Mouse (Mus musculus): ENCODE data around the gene Cldn10. TPM values are rescaled to one million over a fixed set of nuclear protein-coding genes. Genes with fewer than 3 reads are reported as not detected.

Gene Cldn10
- polyA plus RNA-seq, 1 experiment from 2014 or later: 3.8 TPM

GRCm38 (mm10) chr14:118869712-118870111 is 82.0 kb downstream of the Cldn10 start:
- H3K4me2 ChIP-seq: no peak overlapping the region
- H3K27ac ChIP-seq: no peak overlapping the region
- 84% methylated on average over 6 of the region's 6 CpGs for WGBS
- no peaks in the 10 kb centered on the region for H3K9me3 ChIP-seq
- no peak for ATAC-seq (ENCODE audit: insufficient number of reproducible peaks, insufficient read depth, low FRiP score, low TSS enrichment, low read depth)
- no peak overlapping the region for H3K9ac ChIP-seq
- H3K27me3 ChIP-seq: no peaks in the 10 kb centered on the region
- H3K4me1 ChIP-seq: peaks cover 25% of the 10 kb centered on the region
- H3K36me3 ChIP-seq: peaks cover 19% of the 10 kb centered on the region
- H3K4me3 ChIP-seq: no peak overlapping the region

GRCm38 (mm10) chr14:118874126-118874525 is 86.4 kb downstream of the Cldn10 start:
- 91% methylated on average over 4 of the region's 4 CpGs for WGBS
- Histone ChIP-seq H3K27ac (no peak overlapping the region), H3K9ac (no peak overlapping the region), H3K9me3 (no peaks in the 10 kb centered on the region), H3K27me3 (no peaks in the 10 kb centered on the region), H3K36me3 (peaks cover 50% of the 10 kb centered on the region), H3K4me1 (no peaks in the 10 kb centered on the region; the same call in 1 of the 2 replicates), H3K4me2 (no peak overlapping the region), H3K4me3 (no peak overlapping the region)
- no peak for ATAC-seq (ENCODE audit: insufficient number of reproducible peaks, insufficient read depth, low FRiP score, low TSS enrichment, low read depth)

DNA sequence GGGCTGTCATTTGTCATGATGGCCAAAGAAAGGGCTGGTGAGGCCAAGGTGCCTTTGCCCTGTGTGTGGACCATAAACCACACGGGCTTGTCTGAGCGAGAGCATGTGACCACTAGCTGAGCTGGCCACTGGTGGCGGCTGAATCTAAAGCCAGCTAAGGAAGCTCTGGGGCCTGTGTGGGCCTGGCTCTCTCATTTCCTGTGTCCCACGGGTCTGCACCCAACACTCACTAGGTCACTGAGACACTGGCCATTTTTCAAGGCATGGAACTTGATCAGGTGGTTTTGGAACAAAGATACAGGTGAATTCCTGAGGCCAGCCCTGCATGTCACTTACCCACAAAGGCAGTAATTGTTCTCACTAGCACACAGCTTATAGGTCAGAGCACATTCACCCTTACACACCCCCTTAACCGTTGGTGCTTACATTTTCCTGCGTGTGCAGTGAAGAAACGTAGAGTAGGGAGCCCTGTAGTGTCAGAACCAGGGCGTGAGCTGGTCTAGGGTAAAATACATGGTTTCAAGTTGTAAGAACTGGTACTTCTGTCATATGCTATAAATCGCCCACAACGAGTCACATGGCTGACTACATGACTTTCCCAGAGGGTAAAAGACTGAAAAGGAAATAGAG is 87.2 kb downstream of the Cldn10 start:
- H3K4me1 ChIP-seq: no peaks in the 10 kb centered on the region
- H3K4me2 ChIP-seq: no peak overlapping the region
- no peaks in the 10 kb centered on the region for H3K9me3 ChIP-seq
- H3K36me3 ChIP-seq: peaks cover 58% of the 10 kb centered on the region
- 70% methylated on average over 10 of the region's 10 CpGs for WGBS
- ATAC-seq (ENCODE audit: insufficient number of reproducible peaks, insufficient read depth, low FRiP score, low TSS enrichment, low read depth): no peak
- no peaks in the 10 kb centered on the region for H3K27me3 ChIP-seq
- no peak overlapping the region for H3K4me3 ChIP-seq
- H3K27ac ChIP-seq: no peak overlapping the region
- H3K9ac ChIP-seq: no peak overlapping the region

GRCm38 (mm10) chr14:118878346-118878910 is 90.7 kb downstream of the Cldn10 start:
- Histone ChIP-seq H3K4me2 (no peak overlapping the region), H3K27ac (no peak overlapping the region), H3K9me3 (no peaks in the 10 kb centered on the region), H3K27me3 (no peaks in the 10 kb centered on the region), H3K9ac (no peak overlapping the region), H3K36me3 (peaks cover 73% of the 10 kb centered on the region), H3K4me3 (no peak overlapping the region), H3K4me1 (no peaks in the 10 kb centered on the region)
- no peak for ATAC-seq (ENCODE audit: insufficient number of reproducible peaks, insufficient read depth, low FRiP score, low TSS enrichment, low read depth)
- 79% methylated on average over 11 of the region's 11 CpGs for WGBS

GRCm38 (mm10) chr14:118880696-118881095 is 93.0 kb downstream of the Cldn10 start:
- no peaks in the 10 kb centered on the region for H3K9me3 ChIP-seq
- 75% methylated on average over 10 of the region's 10 CpGs for WGBS
- no peak for ATAC-seq (ENCODE audit: insufficient number of reproducible peaks, insufficient read depth, low FRiP score, low TSS enrichment, low read depth)
- no peaks in the 10 kb centered on the region for H3K4me1 ChIP-seq
- peaks cover 78% of the 10 kb centered on the region for H3K36me3 ChIP-seq
- H3K4me3 ChIP-seq: no peak overlapping the region
- H3K4me2 ChIP-seq: no peak overlapping the region
- no peak overlapping the region for H3K9ac ChIP-seq
- H3K27ac ChIP-seq: no peak overlapping the region
- no peaks in the 10 kb centered on the region for H3K27me3 ChIP-seq

GRCm38 (mm10) chr14:118883344-118884249 is 95.9 kb downstream of the Cldn10 start:
- H3K9me3 ChIP-seq: no peaks in the 10 kb centered on the region
- H3K4me1 ChIP-seq: no peaks in the 10 kb centered on the region
- no peak overlapping the region for H3K4me3 ChIP-seq
- no peak overlapping the region for H3K4me2 ChIP-seq
- no peak overlapping the region for H3K27ac ChIP-seq
- 79% methylated on average over 18 of the region's 18 CpGs for WGBS
- no peaks in the 10 kb centered on the region for H3K27me3 ChIP-seq
- H3K36me3 ChIP-seq: peaks cover 86% of the 10 kb centered on the region
- no peak for ATAC-seq (ENCODE audit: insufficient number of reproducible peaks, insufficient read depth, low FRiP score, low TSS enrichment, low read depth)
- H3K9ac ChIP-seq: no peak overlapping the region

DNA sequence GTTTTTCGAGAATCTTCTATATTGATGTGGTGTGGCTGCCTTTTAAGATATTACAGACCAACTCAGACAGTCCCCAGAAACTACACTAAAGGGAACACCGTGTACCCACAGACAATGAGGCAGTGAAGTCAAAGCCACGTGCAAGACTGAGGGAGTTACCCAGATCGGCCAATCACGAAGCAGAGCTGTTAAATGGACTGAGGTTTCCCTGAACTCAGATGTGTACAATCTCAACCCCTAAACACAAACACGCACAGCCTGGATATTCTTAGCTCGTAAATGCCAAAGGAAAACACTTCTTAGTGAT is 96.5 kb downstream of the Cldn10 start:
- Histone ChIP-seq H3K9ac (no peak overlapping the region), H3K36me3 (peaks cover 86% of the 10 kb centered on the region)

GRCm38 (mm10) chr14:118890101-118890500 is 102.4 kb downstream of the Cldn10 start:
- 92% methylated on average over 4 of the region's 4 CpGs for WGBS
- H3K4me2 ChIP-seq: no peak overlapping the region
- no peak overlapping the region for H3K27ac ChIP-seq
- H3K9ac ChIP-seq: no peak overlapping the region
- peaks cover 86% of the 10 kb centered on the region for H3K36me3 ChIP-seq
- H3K9me3 ChIP-seq: no peaks in the 10 kb centered on the region
- no peak for ATAC-seq (ENCODE audit: insufficient number of reproducible peaks, insufficient read depth, low FRiP score, low TSS enrichment, low read depth)
- no peaks in the 10 kb centered on the region for H3K4me1 ChIP-seq
- no peak overlapping the region for H3K4me3 ChIP-seq
- H3K27me3 ChIP-seq: no peaks in the 10 kb centered on the region

More for the DNA sequence above, 96.5 kb downstream of the Cldn10 start:
- Histone ChIP-seq H3K4me3 (no peak overlapping the region), H3K9me3 (no peaks in the 10 kb centered on the region), H3K27me3 (no peaks in the 10 kb centered on the region), H3K4me2 (no peak overlapping the region), H3K27ac (no peak overlapping the region), H3K4me1 (no peaks in the 10 kb centered on the region)
- ATAC-seq (ENCODE audit: insufficient number of reproducible peaks, insufficient read depth, low FRiP score, low TSS enrichment, low read depth): no peak
- 73% methylated on average over 7 of the region's 7 CpGs for WGBS

DNA sequence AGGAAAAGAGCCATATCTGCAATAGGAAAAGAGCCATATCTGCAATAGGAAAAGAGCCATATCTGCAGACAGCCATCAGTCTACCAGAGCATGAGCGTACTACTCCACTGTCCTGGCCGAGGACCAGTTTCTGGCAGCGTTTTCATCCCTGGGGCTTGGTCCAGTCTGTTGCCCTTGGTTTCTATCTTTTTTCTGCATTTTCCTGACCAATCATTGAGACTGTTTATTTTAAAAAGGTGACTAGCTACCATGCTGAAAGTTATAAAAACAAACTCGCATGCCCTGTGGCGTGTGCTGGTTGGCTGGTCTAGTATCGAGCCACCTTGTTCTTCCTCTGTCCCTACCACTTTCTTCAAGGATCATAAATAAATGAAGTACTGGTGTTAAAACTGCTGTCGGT is 107.5 kb downstream of the Cldn10 start:
- H3K9ac ChIP-seq: no peak overlapping the region
- H3K4me2 ChIP-seq: no peak overlapping the region
- 91% methylated on average over 7 of the region's 7 CpGs for WGBS
- no peak for ATAC-seq (ENCODE audit: insufficient number of reproducible peaks, insufficient read depth, low FRiP score, low TSS enrichment, low read depth)
- no peaks in the 10 kb centered on the region for H3K4me1 ChIP-seq
- no peaks in the 10 kb centered on the region for H3K27me3 ChIP-seq
- peaks cover 83% of the 10 kb centered on the region for H3K36me3 ChIP-seq
- no peaks in the 10 kb centered on the region for H3K9me3 ChIP-seq
- no peak overlapping the region for H3K4me3 ChIP-seq
- H3K27ac ChIP-seq: no peak overlapping the region

GRCm38 (mm10) chr14:118895655-118896054 is 107.9 kb downstream of the Cldn10 start:
- ATAC-seq (ENCODE audit: insufficient number of reproducible peaks, insufficient read depth, low FRiP score, low TSS enrichment, low read depth): no peak
- Histone ChIP-seq H3K9me3 (no peaks in the 10 kb centered on the region), H3K9ac (no peak overlapping the region), H3K27ac (no peak overlapping the region), H3K4me1 (no peaks in the 10 kb centered on the region), H3K36me3 (peaks cover 87% of the 10 kb centered on the region), H3K27me3 (no peaks in the 10 kb centered on the region), H3K4me3 (no peak overlapping the region), H3K4me2 (no peak overlapping the region)
- WGBS: 93% methylated on average over 10 of the region's 10 CpGs

- H3K4me2 ChIP-seq: no peak overlapping the region
- H3K27me3 ChIP-seq: no peaks in the 10 kb centered on the region
- H3K9ac ChIP-seq: no peak overlapping the region
- H3K27ac ChIP-seq: no peak overlapping the region
- no peak for ATAC-seq (ENCODE audit: insufficient number of reproducible peaks, insufficient read depth, low FRiP score, low TSS enrichment, low read depth)
- peaks cover 92% of the 10 kb centered on the region for H3K36me3 ChIP-seq
- no peaks in the 10 kb centered on the region for H3K4me1 ChIP-seq
- H3K4me3 ChIP-seq: no peak overlapping the region
- 84% methylated on average over 11 of the region's 11 CpGs for WGBS
- H3K9me3 ChIP-seq: peaks cover 4% of the 10 kb centered on the region
Measured at GRCm38 (mm10) chr14:118899940-118900339, 112.2 kb downstream of the Cldn10 start.

DNA sequence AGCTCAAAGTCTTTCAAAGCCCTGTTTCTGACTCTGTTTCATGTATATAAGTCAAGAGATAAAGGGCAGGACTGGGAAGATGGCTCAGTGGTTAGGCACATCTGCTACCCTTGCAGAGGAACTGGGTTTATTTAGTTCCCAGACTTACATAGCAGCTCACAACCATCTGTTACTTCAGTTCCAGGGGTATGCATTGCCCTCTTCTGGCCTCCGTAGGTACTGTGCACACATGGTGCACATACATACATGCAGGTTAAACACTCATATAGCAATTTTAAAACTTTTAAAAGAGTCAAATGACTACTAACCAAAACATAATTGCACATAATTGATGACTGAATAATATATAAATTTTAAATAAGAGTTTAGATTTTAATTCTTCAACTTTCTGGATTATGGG is 113.2 kb downstream of the Cldn10 start:
- Histone ChIP-seq H3K9ac (no peak overlapping the region), H3K4me1 (no peaks in the 10 kb centered on the region), H3K4me2 (no peak overlapping the region), H3K36me3 (peaks cover 87% of the 10 kb centered on the region), H3K9me3 (peaks cover 4% of the 10 kb centered on the region), H3K27me3 (no peaks in the 10 kb centered on the region), H3K4me3 (no peak overlapping the region), H3K27ac (no peak overlapping the region)
- 100% methylated on average over 1 of the region's 1 CpGs for WGBS
- ATAC-seq (ENCODE audit: insufficient number of reproducible peaks, insufficient read depth, low FRiP score, low TSS enrichment, low read depth): no peak
